Mouse (Mus musculus): ENCODE data around the gene Dync1li2.

Gene Dync1li2

DNA sequence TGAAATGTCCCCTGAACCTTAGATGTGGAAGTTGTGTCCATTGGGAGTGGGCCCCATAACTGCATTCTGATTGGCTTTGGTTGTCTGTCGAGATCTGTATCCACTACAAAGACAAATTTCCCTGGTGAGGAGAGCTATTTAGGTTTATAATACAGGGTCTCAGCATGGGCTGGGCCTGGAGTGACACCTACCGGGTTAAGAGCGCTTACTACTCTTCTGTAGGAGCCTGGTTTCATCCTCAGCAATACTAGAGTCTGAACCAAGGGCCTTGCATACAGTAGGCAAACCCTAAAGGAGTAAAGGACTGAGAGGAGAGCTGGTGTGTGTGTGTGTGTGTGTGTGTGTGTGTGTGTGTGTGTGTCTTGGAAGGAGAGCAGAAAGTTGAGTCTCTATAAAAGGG, 28.6 kb downstream of the Dync1li2 start:
- DNase-seq (ENCODE audit: low read depth, low spot score), result no peak

- no peak for DNase-seq (ENCODE audit: low read depth, low spot score)
Observed at GRCm38 (mm10) chr8:104413770-104414169, 29.1 kb downstream of the Dync1li2 start.

GRCm38 (mm10) chr8:104412805-104413532, 29.9 kb downstream of the Dync1li2 start:
- no peak for DNase-seq (ENCODE audit: low read depth, low spot score)

DNA sequence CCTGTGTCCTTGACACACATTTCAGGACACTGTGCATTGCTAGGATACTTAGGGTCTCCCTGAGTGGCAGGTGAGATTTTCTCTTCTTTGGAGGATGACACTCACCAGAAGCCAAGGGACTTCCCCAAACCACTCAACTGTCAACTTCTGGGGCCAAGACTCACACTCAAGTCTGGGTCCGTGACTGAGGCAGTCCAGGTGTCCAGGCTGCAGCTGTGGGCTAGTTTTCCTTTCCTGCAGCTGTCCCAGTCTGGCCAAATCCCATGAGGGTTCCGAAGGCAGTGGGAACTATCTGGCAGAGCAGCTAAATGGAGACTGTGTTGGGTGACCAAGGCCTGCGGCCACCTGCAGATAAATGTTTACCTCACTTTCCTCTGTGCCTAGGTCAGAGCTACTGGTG, 30.9 kb downstream of the Dync1li2 start:
- no peak for DNase-seq (ENCODE audit: low read depth, low spot score)

- DNase-seq (ENCODE audit: low read depth, low spot score), result no peak
Observed at GRCm38 (mm10) chr8:104411468-104411867, 31.4 kb downstream of the Dync1li2 start.

DNA sequence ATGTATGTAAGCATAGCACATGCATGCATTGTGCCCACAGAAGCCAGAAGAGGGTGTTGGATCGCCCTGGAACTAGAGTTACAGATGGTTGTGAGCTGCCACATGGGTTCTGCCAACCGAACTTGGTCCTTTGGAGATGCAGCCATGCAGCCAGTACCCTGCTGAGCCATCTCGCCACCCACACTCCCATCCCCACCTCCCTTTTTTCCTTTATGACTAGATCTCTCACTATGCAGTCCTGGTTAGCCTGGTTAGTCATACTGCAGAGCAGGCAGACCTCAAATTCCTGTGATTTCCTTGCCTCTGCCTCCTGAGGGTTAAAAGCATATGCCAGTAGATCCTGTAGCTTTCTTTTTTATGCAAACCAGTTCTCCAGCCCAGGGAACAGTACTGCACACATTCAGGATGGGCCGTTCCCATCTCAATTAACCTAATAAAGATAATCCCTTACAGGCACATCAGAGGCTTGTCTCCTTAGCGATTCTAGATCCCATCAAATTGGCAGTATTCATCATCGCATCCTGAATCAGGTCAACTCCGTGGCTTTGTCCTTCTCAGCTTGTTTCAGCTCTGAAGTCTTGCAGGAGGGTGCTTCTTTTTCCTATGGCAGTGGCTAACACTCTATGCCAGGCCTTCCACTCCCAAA, 32.1 kb downstream of the Dync1li2 start:
- DNase-seq (ENCODE audit: low read depth, low spot score), result no peak

DNA sequence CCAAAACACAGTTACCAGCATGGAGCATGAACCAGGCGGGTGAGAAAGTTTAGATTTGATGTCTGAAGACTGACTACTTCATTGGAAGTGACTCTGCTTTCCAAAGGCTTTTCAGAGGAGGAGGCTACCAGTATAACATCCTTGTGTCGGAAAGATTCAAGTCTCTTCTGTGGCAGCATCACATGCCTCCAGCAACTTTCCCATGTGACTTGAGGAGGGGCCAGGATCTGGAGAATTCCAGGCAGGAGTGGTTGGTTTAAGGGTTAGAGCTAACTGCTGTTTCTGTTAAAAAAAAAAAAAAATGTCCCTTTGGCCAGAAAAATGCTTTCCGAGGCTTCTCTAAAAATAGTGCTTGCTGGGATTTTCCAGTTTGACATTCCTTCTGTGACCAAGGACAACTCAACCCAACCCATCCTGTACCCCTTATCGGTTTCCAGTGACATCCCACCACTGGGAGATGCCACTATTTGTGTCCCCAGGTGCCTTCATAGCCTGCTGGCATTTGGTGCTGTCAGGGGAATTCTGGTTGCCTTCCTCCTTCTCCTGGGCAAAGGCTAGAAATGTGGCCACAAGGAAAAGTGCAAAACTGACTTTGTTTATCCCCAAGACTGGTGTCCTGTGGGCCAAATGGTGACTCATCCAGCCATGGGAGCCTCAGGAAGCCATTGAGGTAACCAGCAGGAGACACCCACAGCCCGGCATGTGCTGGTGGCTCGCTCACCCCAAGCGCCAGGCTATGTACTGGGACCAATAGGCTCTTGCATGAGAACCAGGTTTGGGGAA, 34.3 kb downstream of the Dync1li2 start:
- DNase-seq (ENCODE audit: low read depth, low spot score), result no peak

DNA sequence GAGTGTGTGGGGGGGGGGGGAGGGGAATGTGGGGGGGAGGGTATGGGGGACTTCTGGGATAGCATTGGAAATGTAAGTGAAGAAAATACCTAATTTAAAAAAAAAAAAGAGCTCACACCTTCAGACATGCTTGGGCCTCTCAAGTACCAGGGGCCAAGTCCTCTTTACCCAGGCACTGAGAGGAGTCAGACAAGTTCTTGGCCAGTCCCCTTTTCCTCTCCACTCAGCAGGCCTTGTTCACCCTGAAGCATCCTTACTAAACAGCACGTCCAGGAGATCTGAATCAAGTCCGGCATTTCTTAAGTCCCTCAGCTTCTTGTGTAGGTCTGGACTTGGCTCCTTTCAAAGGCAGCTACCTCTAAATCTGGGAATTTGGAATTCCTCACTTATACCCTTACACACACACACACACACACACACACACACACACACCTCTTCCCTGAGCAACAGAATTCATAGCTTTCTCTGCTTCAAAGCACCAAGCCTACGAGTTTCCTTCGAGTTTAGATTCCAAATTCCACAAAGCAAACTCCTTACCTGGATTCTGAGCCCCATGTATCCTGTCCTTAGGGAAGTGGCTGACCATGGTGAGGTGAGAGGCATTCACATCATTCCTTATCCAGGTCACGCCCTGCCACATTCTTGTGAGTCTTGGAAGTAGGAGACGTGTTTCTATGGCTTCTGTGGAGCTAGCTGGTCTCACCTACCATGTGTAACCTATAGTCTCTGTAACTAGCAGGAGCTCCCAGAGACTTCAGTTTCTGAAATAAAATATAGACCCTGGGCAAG, 36.3 kb downstream of the Dync1li2 start:
- no peak for DNase-seq (ENCODE audit: low read depth, low spot score)

DNA sequence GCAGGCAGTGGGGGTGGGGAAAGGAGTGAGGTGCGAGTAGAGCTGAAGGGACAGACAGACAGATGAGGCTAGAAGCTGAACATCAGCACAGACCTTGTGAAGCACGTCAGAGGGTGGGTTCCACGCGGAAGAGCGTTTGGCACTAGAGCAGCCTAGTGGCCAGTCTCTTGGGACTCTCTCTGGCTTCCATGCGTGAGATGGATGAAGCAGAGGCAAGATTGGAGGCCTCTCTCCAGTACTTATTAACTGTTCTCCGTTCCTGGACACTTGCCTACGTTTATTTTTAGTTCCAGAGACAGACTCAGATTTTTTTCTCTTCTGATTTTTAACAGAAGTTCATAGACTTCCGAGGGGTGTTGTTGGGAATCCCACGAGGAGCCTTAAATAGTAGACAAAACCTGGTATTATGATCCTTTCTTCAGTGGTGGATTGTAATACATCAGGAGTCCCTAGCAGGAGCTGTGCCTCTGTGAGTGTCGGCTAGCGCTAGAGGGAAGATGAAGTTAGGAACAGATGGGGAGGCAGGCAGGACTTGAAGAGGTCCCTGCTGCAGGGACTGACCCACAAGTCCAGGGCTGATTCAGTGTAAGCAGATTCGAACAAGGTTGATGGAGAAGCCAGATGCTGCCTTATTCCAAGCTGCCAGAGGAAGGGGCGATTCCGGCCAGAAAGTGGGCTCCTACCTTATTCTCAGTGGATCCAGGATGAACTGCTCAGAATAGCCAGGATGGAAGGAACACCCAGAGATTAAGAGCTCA, 37.2 kb downstream of the Dync1li2 start:
- DNase-seq (ENCODE audit: low read depth, low spot score), result no peak

GRCm38 (mm10) chr8:104403596-104403995, 39.3 kb downstream of the Dync1li2 start:
- no peak for DNase-seq (ENCODE audit: low read depth, low spot score)

- peak; percentile 41 for DNase-seq (ENCODE audit: low read depth, low spot score)
Observed at GRCm38 (mm10) chr8:104395703-104396357, 47.0 kb downstream of the Dync1li2 start, which contains the start of gene Cmtm4. Cmtm4 (minus strand) TSS chr8:104395807.

DNA sequence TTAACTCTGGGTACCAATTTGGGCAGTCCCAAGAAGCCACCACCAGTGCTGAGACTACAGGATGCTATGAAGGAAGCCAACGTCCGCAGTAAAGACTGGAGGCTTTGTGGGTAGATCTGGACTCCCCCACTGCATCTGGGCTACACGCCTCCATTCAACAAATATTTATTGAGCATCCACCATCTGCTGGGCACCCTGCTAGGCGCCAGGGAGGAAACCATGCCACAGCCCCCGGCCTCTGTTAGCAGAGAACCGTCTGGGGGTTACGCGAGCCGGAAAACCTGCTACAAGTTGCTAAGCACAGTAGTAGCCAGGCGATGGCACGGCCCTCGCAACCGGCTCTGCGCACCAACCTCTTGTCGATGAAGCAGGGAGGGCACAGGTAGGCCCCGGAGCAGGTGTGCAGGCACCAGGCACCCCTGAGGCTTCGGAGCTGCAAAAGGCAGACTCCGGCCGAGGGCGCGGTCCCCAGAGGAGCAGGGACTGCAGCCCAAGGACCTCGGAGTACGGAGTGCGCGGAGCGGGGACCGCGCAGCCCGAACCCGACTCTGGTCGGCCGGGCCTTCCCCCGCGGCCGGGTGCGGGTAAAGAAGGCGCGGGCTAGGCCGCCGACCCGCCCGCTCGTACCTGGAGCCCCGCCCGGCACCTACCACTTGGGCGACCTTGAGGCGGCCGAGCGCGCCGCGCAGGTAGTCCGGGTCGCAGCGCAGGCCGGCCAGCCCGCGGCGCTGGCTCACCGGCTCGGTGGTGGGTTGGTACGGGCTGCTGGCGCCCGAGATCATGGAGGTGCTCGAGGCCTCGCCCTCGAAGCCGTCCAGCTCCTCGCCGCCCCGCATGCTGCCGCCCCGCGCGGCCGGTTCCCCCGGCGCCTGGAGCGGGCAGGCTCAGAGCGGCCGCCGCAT, 47.8 kb downstream of the Dync1li2 start:
- no peak for DNase-seq (ENCODE audit: low read depth, low spot score)

DNA sequence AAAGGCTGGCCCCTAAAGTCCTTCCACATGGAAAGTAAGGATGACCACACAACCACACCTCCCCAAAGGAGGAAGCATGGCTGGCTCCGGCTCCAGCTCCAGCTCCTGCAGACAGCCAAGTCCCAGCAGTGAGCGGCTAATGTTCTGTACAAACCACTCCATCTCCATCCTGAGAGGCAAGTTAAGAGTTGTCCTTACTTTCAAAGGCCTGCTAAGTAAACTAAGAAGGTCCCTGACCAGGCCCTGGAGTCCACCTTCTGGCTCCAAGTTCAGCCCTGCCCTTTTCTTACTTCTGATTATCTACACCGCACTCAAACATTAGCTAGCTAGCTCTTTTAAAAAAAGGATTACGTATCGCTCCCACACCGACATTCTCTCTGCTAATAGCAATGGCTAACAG, 49.1 kb downstream of the Dync1li2 start:
- DNase-seq (ENCODE audit: low read depth, low spot score), result no peak

DNA sequence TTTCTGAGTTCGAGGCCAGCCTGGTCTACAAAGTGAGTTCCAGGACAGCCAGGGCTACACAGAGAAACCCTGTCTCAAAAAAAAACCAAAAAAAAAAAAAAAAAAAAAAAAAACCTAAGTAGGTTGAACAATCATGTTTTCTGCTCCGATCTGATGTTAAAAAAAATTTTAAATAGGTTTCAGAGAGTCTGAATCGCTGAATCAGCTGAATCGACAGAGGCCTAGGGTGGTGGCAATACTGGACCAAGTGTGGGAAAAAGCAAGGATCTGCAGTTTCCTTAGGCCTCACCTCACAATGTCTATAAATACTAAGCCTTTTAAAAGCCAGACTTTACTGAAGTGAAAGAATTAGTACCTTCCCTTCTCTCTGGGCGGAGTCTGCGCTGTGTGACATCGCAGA, 49.7 kb downstream of the Dync1li2 start:
- DNase-seq (ENCODE audit: low read depth, low spot score), result no peak

DNA sequence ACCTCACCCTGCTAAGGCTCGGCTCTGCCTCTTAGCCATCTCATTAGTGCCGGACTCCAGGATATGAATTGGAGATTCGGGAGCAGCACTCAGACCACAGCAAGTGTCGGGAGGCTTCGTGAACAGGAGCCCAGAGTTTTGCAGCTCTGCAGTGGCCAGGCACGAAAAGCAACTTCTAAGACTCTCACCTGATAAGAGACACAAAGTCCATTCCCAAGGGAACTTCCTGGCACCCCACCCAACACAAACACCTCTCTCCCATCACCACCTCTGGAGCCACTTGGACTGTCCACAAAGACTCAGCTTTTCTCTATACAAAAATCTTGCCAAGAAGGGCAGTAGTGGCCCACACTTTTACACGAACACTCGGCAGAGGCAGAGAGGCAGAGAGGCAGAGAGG, 52.6 kb downstream of the Dync1li2 start:
- no peak for DNase-seq (ENCODE audit: low read depth, low spot score)

- DNase-seq (ENCODE audit: low read depth, low spot score), result no peak
Observed at GRCm38 (mm10) chr8:104387980-104388379, 54.9 kb downstream of the Dync1li2 start.

DNA sequence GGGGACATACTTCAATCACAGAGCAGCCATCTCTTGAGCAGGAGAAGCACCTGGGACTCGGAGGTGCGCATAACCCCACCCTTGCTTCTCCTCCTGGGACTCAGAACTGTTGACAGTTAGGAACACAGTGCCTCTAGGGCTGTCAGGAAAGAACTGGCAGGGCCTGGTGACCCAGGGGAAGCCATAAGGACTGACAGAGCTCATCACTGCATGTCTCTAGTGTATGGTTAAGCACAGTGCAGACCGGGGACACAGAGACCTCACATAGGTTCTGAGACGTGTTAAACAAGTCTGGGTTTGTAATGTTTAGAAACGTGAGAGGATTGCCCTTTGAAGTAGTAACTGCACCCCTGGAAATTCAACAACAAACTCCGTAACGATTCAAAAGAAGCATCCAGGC, 55.3 kb downstream of the Dync1li2 start:
- no peak for DNase-seq (ENCODE audit: low read depth, low spot score)

- DNase-seq (ENCODE audit: low read depth, low spot score), result no peak
Observed at GRCm38 (mm10) chr8:104386693-104387092, 56.2 kb downstream of the Dync1li2 start.

- DNase-seq (ENCODE audit: low read depth, low spot score), result no peak
Observed at GRCm38 (mm10) chr8:104383977-104384376, 58.9 kb downstream of the Dync1li2 start.

Data from embryo, embryonic 11.5 days (tissue).